Mouse (Mus musculus): ENCODE data around the gene Arpp19. TPM values are rescaled to one million over a fixed set of nuclear protein-coding genes. Genes with fewer than 3 reads are reported as not detected.

The Arpp19 gene
- total RNA-seq, 1 experiment = 192 TPM

DNA sequence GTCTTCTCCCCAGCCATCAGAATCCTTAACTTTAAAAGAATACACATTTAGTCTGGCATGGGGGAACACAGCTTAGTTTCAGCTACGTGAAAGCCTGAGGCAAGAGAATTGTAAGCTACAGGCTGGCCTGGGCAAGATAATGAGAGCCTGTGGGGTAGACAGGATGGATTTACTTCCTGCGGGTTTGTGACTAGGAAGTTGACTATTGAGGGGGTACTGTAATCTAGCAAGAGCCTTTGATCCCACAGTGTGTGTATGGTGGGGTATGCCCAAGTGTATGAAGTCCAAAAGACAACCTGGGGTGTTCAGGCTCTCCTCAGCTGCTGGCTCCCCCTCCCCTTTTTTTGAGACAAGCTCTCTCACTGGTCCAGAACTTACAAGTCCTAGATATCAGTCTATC is 41.1 kb upstream of the Arpp19 start:
- in situ Hi-C loops (cut with MboI; ENCODE audit: low sequenced_read_pairs in 2 of 2, unreplicated experiment in 2 of 2) = no loop called here

DNA sequence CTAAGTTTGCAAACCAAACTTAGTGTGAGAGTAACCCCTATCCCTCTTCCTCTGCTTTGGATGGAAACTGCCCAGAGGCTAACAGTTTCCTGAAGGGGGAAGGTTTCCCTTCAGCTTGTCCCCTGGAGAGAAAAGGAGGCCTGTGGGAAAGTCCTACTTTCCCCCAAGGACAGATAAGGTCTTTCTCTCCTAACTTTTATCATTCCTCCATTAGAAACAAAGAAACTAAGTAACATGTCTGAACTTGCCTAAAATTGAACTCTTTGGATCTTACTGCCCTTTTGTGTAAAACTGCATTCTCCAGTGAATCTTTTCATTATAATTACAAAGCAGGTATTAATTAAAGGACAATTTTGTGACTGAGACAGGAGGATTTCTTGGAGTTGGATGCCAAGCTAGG is 39.4 kb upstream of the Arpp19 start:
- Histone ChIP-seq H3K27ac (ENCODE audit: insufficient read depth, low read depth, low read length, poor library complexity, severe bottlenecking) (peak overlapping the region; percentile 70), H3K4me1 (ENCODE audit: control insufficient read depth in 2 of 2, insufficient read depth in 2 of 2, low read length in 2 of 2, poor library complexity in 1 of 2) (peaks cover 0 to 11% of the 10 kb centered on the region in 2 experiments; a peak in 2 of 4 replicates), H3K9ac (ENCODE audit: insufficient read depth, low read depth, low read length, poor library complexity, severe bottlenecking) (no peak overlapping the region), H3K9me3 (ENCODE audit: control insufficient read depth, insufficient read depth, low read depth, low read length) (no peaks in the 10 kb centered on the region), H3K4me3 (ENCODE audit: insufficient read depth in 1 of 2, low read depth in 1 of 2, low read length in 2 of 2, poor library complexity in 1 of 2, severe bottlenecking in 1 of 2) (no peak overlapping the region), H3K36me3 (ENCODE audit: control insufficient read depth, insufficient read depth, low read length, poor library complexity, severe bottlenecking) (no peaks in the 10 kb centered on the region)
- TF ChIP-seq MAFK (IDR thresholded peaks at IDR 0.05; ENCODE audit: insufficient read depth, low read depth, low read length) (no peak), HCFC1 (IDR thresholded peaks at IDR 0.05; ENCODE audit: borderline replicate concordance, insufficient read depth, low read length) (no peak), ZNF384 (IDR thresholded peaks at IDR 0.05; ENCODE audit: low read depth, low read length) (no peak), CHD2 (IDR thresholded peaks at IDR 0.05; ENCODE audit: low read depth, low read length) (0 out of 2 replicates have a peak, but pooled peaks have one; percentile 14), ZC3H11A (IDR thresholded peaks at IDR 0.05; ENCODE audit: borderline replicate concordance, low read depth, low read length) (no peak)
- in situ Hi-C loops (cut with MboI; ENCODE audit: low sequenced_read_pairs in 2 of 2, unreplicated experiment in 2 of 2) = no loop called here
- DNase-seq (ENCODE audit: low read depth, low spot score) = peak; percentile 55

More for the DNA sequence above, 41.1 kb upstream of the Arpp19 start:
- H3K4me3 ChIP-seq (ENCODE audit: insufficient read depth in 1 of 2, low read depth in 1 of 2, low read length in 2 of 2, poor library complexity in 1 of 2, severe bottlenecking in 1 of 2) = no peak overlapping the region
- H3K4me1 ChIP-seq (ENCODE audit: control insufficient read depth in 2 of 2, insufficient read depth in 2 of 2, low read length in 2 of 2, poor library complexity in 1 of 2) = peaks cover 0 to 11% of the 10 kb centered on the region in 2 experiments; a peak in 2 of 4 replicates
- TF ChIP-seq ZNF384 (IDR thresholded peaks at IDR 0.05; ENCODE audit: low read depth, low read length) = no peak
- no peak for TF ChIP-seq MAFK (IDR thresholded peaks at IDR 0.05; ENCODE audit: insufficient read depth, low read depth, low read length)
- TF ChIP-seq CHD2 (IDR thresholded peaks at IDR 0.05; ENCODE audit: low read depth, low read length) = no peak
- no peak for TF ChIP-seq HCFC1 (IDR thresholded peaks at IDR 0.05; ENCODE audit: borderline replicate concordance, insufficient read depth, low read length)
- no peak for TF ChIP-seq ZC3H11A (IDR thresholded peaks at IDR 0.05; ENCODE audit: borderline replicate concordance, low read depth, low read length)
- no peak overlapping the region for H3K9ac ChIP-seq (ENCODE audit: insufficient read depth, low read depth, low read length, poor library complexity, severe bottlenecking)
- DNase-seq (ENCODE audit: low read depth, low spot score) = no peak
- H3K9me3 ChIP-seq (ENCODE audit: control insufficient read depth, insufficient read depth, low read depth, low read length) = no peaks in the 10 kb centered on the region
- H3K36me3 ChIP-seq (ENCODE audit: control insufficient read depth, insufficient read depth, low read length, poor library complexity, severe bottlenecking) = no peaks in the 10 kb centered on the region
- H3K27ac ChIP-seq (ENCODE audit: insufficient read depth, low read depth, low read length, poor library complexity, severe bottlenecking) = no peak overlapping the region

DNA sequence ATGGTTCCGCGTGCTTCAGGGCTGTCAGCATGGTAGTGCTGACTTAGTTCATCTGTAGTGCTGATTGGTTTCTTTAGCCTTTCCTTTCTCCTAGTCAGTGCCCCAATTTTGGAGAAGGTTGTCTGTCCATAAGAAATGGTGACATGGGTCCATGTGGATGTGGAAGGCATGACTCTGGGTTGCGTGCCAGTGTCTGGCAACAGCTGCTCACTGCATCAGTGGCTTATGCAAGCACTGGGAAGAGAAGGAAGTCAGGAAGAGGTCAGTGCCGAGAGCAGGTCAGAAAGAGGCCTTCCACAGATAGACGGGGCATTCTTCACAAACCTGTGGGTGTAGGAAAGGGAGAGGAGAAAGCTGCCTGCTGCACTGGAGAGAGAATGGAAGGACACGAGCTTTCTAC is 36.4 kb upstream of the Arpp19 start:
- in situ Hi-C loops (cut with MboI; ENCODE audit: low sequenced_read_pairs in 2 of 2, unreplicated experiment in 2 of 2) = no loop called here
- Histone ChIP-seq H3K36me3 (ENCODE audit: control insufficient read depth, insufficient read depth, low read length, poor library complexity, severe bottlenecking) (no peaks in the 10 kb centered on the region), H3K4me3 (ENCODE audit: insufficient read depth in 1 of 2, low read depth in 1 of 2, low read length in 2 of 2, poor library complexity in 1 of 2, severe bottlenecking in 1 of 2) (no peak overlapping the region), H3K9ac (ENCODE audit: insufficient read depth, low read depth, low read length, poor library complexity, severe bottlenecking) (no peak overlapping the region), H3K9me3 (ENCODE audit: control insufficient read depth, insufficient read depth, low read depth, low read length) (no peaks in the 10 kb centered on the region), H3K4me1 (ENCODE audit: control insufficient read depth in 2 of 2, insufficient read depth in 2 of 2, low read length in 2 of 2, poor library complexity in 1 of 2) (peaks cover 0 to 11% of the 10 kb centered on the region in 2 experiments; a peak in 2 of 4 replicates), H3K27ac (ENCODE audit: insufficient read depth, low read depth, low read length, poor library complexity, severe bottlenecking) (no peak overlapping the region)
- no peak for DNase-seq (ENCODE audit: low read depth, low spot score)
- TF ChIP-seq HCFC1 (IDR thresholded peaks at IDR 0.05; ENCODE audit: borderline replicate concordance, insufficient read depth, low read length) = no peak
- no peak for TF ChIP-seq CHD2 (IDR thresholded peaks at IDR 0.05; ENCODE audit: low read depth, low read length)
- no peak for TF ChIP-seq MAFK (IDR thresholded peaks at IDR 0.05; ENCODE audit: insufficient read depth, low read depth, low read length)
- TF ChIP-seq ZC3H11A (IDR thresholded peaks at IDR 0.05; ENCODE audit: borderline replicate concordance, low read depth, low read length) = no peak
- no peak for TF ChIP-seq ZNF384 (IDR thresholded peaks at IDR 0.05; ENCODE audit: low read depth, low read length)

DNA sequence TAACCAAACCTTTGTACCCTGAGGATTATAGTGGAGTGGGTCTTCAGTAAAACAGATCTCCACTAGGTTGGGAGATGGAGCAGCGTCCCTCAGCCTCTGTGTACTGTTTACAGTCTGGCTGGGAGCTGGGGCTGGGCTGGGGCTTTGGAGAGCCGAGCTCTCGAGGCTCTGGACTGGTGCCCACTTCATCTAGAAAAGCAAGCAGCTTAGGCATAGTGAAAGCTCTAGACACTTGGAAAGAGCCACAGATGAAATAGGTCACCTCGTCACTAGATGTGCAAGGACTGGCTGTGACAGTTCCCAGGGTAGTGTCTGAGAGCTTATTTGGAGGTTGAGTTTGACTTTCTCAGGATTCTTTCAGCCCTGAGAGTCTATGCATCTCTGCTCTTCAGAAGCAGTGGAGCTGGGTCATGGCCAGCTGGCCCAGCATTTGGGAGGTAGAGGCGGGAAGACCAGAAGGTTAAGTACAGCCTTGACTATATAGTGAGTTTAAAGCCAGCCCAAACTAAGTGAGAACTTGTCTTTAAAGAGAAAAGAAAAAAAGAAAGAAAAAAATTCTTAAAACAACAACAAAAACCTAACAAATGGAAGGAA is 35.7 kb upstream of the Arpp19 start:
- in situ Hi-C loops (cut with MboI; ENCODE audit: low sequenced_read_pairs in 2 of 2, unreplicated experiment in 2 of 2) = no loop called here
- Histone ChIP-seq H3K36me3 (ENCODE audit: control insufficient read depth, insufficient read depth, low read length, poor library complexity, severe bottlenecking) (no peaks in the 10 kb centered on the region), H3K27ac (ENCODE audit: insufficient read depth, low read depth, low read length, poor library complexity, severe bottlenecking) (no peak overlapping the region), H3K9me3 (ENCODE audit: control insufficient read depth, insufficient read depth, low read depth, low read length) (no peaks in the 10 kb centered on the region), H3K9ac (ENCODE audit: insufficient read depth, low read depth, low read length, poor library complexity, severe bottlenecking) (no peak overlapping the region), H3K4me3 (ENCODE audit: insufficient read depth in 1 of 2, low read depth in 1 of 2, low read length in 2 of 2, poor library complexity in 1 of 2, severe bottlenecking in 1 of 2) (no peak overlapping the region), H3K4me1 (ENCODE audit: control insufficient read depth in 2 of 2, insufficient read depth in 2 of 2, low read length in 2 of 2, poor library complexity in 1 of 2) (peaks cover 0 to 11% of the 10 kb centered on the region in 2 experiments; a peak in 2 of 4 replicates)
- TF ChIP-seq CHD2 (IDR thresholded peaks at IDR 0.05; ENCODE audit: low read depth, low read length) = no peak
- no peak for TF ChIP-seq ZC3H11A (IDR thresholded peaks at IDR 0.05; ENCODE audit: borderline replicate concordance, low read depth, low read length)
- no peak for TF ChIP-seq HCFC1 (IDR thresholded peaks at IDR 0.05; ENCODE audit: borderline replicate concordance, insufficient read depth, low read length)
- DNase-seq (ENCODE audit: low read depth, low spot score) = no peak
